Mouse (Mus musculus): ENCODE data around the gene Myo18a.
A peak's percentile ranks its signal among the peaks of the same experiment; 100 is the strongest.

The Myo18a gene

GRCm38 (mm10) chr11:77872236-77872635 is 109.2 kb downstream of the Myo18a start:
- no peak for DNase-seq (ENCODE audit: low read depth)

GRCm38 (mm10) chr11:77872685-77873084 is 109.6 kb downstream of the Myo18a start:
- DNase-seq (ENCODE audit: low read depth): no peak

GRCm38 (mm10) chr11:77873116-77873515 is 110.1 kb downstream of the Myo18a start:
- no peak for DNase-seq (ENCODE audit: low read depth)

GRCm38 (mm10) chr11:77874685-77875231 is 111.7 kb downstream of the Myo18a start:
- DNase-seq (ENCODE audit: low read depth): no peak

GRCm38 (mm10) chr11:77875269-77875668 is 112.2 kb downstream of the Myo18a start:
- no peak for DNase-seq (ENCODE audit: low read depth)

- DNase-seq (ENCODE audit: low read depth): no peak
These were observed 113.1 kb downstream of the Myo18a start for GRCm38 (mm10) chr11:77875847-77876759.

- DNase-seq (ENCODE audit: low read depth): no peak
These were observed 113.7 kb downstream of the Myo18a start for GRCm38 (mm10) chr11:77876760-77877148.

GRCm38 (mm10) chr11:77884524-77885245 is 121.6 kb downstream of the Myo18a start:
- DNase-seq (ENCODE audit: low read depth): no peak

- no peak for DNase-seq (ENCODE audit: low read depth)
These were observed 122.2 kb downstream of the Myo18a start for GRCm38 (mm10) chr11:77885246-77885575.

- peak; percentile 78 for DNase-seq (ENCODE audit: low read depth)
These were observed 124.4 kb downstream of the Myo18a start for GRCm38 (mm10) chr11:77887373-77887960.

GRCm38 (mm10) chr11:77888846-77889245 is 125.8 kb downstream of the Myo18a start:
- DNase-seq (ENCODE audit: low read depth): no peak

- no peak for DNase-seq (ENCODE audit: low read depth)
These were observed 126.4 kb downstream of the Myo18a start for GRCm38 (mm10) chr11:77889484-77889883.

GRCm38 (mm10) chr11:77890648-77891258 is 127.7 kb downstream of the Myo18a start:
- no peak for DNase-seq (ENCODE audit: low read depth)

- no peak for DNase-seq (ENCODE audit: low read depth)
These were observed 129.8 kb downstream of the Myo18a start for GRCm38 (mm10) chr11:77892883-77893282.

- no peak for DNase-seq (ENCODE audit: low read depth)
These were observed 130.2 kb downstream of the Myo18a start for GRCm38 (mm10) chr11:77893283-77893682.

- DNase-seq (ENCODE audit: low read depth): no peak
These were observed 131.0 kb downstream of the Myo18a start, which contains the start of gene Pipox for GRCm38 (mm10) chr11:77893787-77894718. Pipox (minus strand) TSS chr11:77894096.

- no peak for DNase-seq (ENCODE audit: low read depth)
These were observed 131.9 kb downstream of the Myo18a start for GRCm38 (mm10) chr11:77894967-77895366.

GRCm38 (mm10) chr11:77896011-77896410 is 133.0 kb downstream of the Myo18a start:
- no peak for DNase-seq (ENCODE audit: low read depth)

- no peak for DNase-seq (ENCODE audit: low read depth)
These were observed 133.4 kb downstream of the Myo18a start for GRCm38 (mm10) chr11:77896480-77896819.

- DNase-seq (ENCODE audit: low read depth): no peak
These were observed 134.1 kb downstream of the Myo18a start for GRCm38 (mm10) chr11:77896820-77897805.

Measured in induced T-regulatory cell, adult 2 months (primary cell).